Mouse (Mus musculus): ENCODE results near the gene Rnf38. TPM values are rescaled to one million over a fixed set of nuclear protein-coding genes. Genes with fewer than 3 reads are reported as not detected.
A peak's percentile ranks its signal among the peaks of the same experiment; 100 is the strongest.

Gene Rnf38
- total and polyA plus RNA-seq, 3 experiments = 20.0 to 95.1 (median 22.9) TPM

GRCm38 (mm10) chr4:44216797-44217442 lies 16.7 kb downstream of the Rnf38 start:
- no peaks in the 10 kb centered on the region for H3K27me3 ChIP-seq (ENCODE audit: insufficient read depth, low read length)
- ATAC-seq (ENCODE audit: extremely low read depth, insufficient number of reproducible peaks, low FRiP score, poor library complexity, severe bottlenecking) (no peak), DNase-seq (ENCODE audit: low spot score) (no peak)
- TF ChIP-seq POLR2AphosphoS5 (IDR thresholded peaks at IDR 0.05; ENCODE audit: insufficient replicate concordance, low read depth, low read length) = no peak
- TF ChIP-seq CTCF (IDR thresholded peaks at IDR 0.05; ENCODE audit: low read depth, low read length) = no peak
- no peak for TF ChIP-seq TAL1 (conservative IDR thresholded peaks at IDR 0.05; ENCODE audit: low read depth, low read length)
- TF ChIP-seq GATA1 (IDR thresholded peaks at IDR 0.05; ENCODE audit: borderline replicate concordance, low read length) = no peak
- TF ChIP-seq GATA2 (IDR thresholded peaks at IDR 0.05; ENCODE audit: borderline replicate concordance, low read depth, low read length) = no peak
- H3K9me3 ChIP-seq (replicated peaks) = no peaks in the 10 kb centered on the region
- H3K4me3 ChIP-seq (ENCODE audit: low read depth, low read length) = no peak overlapping the region
- no peaks in the 10 kb centered on the region for H3K4me1 ChIP-seq (ENCODE audit: insufficient read depth, low read depth, low read length)
- no peaks in the 10 kb centered on the region for H3K36me3 ChIP-seq (replicated peaks)

GRCm38 (mm10) chr4:44199968-44200367 lies 33.6 kb downstream of the Rnf38 start:
- Histone ChIP-seq H3K4me1 (ENCODE audit: insufficient read depth, low read depth, low read length) (no peaks in the 10 kb centered on the region), H3K9me3 (replicated peaks) (no peaks in the 10 kb centered on the region), H3K36me3 (replicated peaks) (no peaks in the 10 kb centered on the region), H3K27me3 (ENCODE audit: insufficient read depth, low read length) (peaks cover 6% of the 10 kb centered on the region; the same call in 1 of the 2 replicates), H3K4me3 (ENCODE audit: low read depth, low read length) (no peak overlapping the region)
- TF ChIP-seq GATA2 (IDR thresholded peaks at IDR 0.05; ENCODE audit: borderline replicate concordance, low read depth, low read length) (no peak), TAL1 (conservative IDR thresholded peaks at IDR 0.05; ENCODE audit: low read depth, low read length) (no peak), GATA1 (IDR thresholded peaks at IDR 0.05; ENCODE audit: borderline replicate concordance, low read length) (no peak), CTCF (IDR thresholded peaks at IDR 0.05; ENCODE audit: low read depth, low read length) (no peak), POLR2AphosphoS5 (IDR thresholded peaks at IDR 0.05; ENCODE audit: insufficient replicate concordance, low read depth, low read length) (no peak)
- ATAC-seq (ENCODE audit: extremely low read depth, insufficient number of reproducible peaks, low FRiP score, poor library complexity, severe bottlenecking) = no peak
- DNase-seq (ENCODE audit: low spot score) = no peak

GRCm38 (mm10) chr4:44187431-44187830 lies 46.2 kb downstream of the Rnf38 start:
- DNase-seq (ENCODE audit: low spot score) = no peak
- TF ChIP-seq POLR2AphosphoS5 (IDR thresholded peaks at IDR 0.05; ENCODE audit: insufficient replicate concordance, low read depth, low read length) (no peak), GATA2 (IDR thresholded peaks at IDR 0.05; ENCODE audit: borderline replicate concordance, low read depth, low read length) (no peak), CTCF (IDR thresholded peaks at IDR 0.05; ENCODE audit: low read depth, low read length) (no peak)
- Histone ChIP-seq H3K4me1 (ENCODE audit: insufficient read depth, low read depth, low read length) (no peaks in the 10 kb centered on the region), H3K27me3 (ENCODE audit: insufficient read depth, low read length) (peaks cover 6% of the 10 kb centered on the region; the same call in 1 of the 2 replicates), H3K36me3 (replicated peaks) (no peaks in the 10 kb centered on the region), H3K9me3 (replicated peaks) (no peaks in the 10 kb centered on the region), H3K4me3 (ENCODE audit: low read depth, low read length) (no peak overlapping the region)
- ATAC-seq (ENCODE audit: extremely low read depth, insufficient number of reproducible peaks, low FRiP score, poor library complexity, severe bottlenecking) = no peak

GRCm38 (mm10) chr4:44183862-44184261 lies 49.7 kb downstream of the Rnf38 start:
- TF ChIP-seq POLR2AphosphoS5 (IDR thresholded peaks at IDR 0.05; ENCODE audit: insufficient replicate concordance, low read depth, low read length) = no peak
- no peak for TF ChIP-seq GATA1 (IDR thresholded peaks at IDR 0.05; ENCODE audit: borderline replicate concordance, low read length)
- TF ChIP-seq CTCF (IDR thresholded peaks at IDR 0.05; ENCODE audit: low read depth, low read length) = no peak
- TF ChIP-seq TAL1 (conservative IDR thresholded peaks at IDR 0.05; ENCODE audit: low read depth, low read length) = no peak
- TF ChIP-seq GATA2 (IDR thresholded peaks at IDR 0.05; ENCODE audit: borderline replicate concordance, low read depth, low read length) = no peak
- ATAC-seq (ENCODE audit: extremely low read depth, insufficient number of reproducible peaks, low FRiP score, poor library complexity, severe bottlenecking) (no peak), DNase-seq (ENCODE audit: low spot score) (no peak)
- peaks cover 10% of the 10 kb centered on the region for H3K27me3 ChIP-seq (ENCODE audit: insufficient read depth, low read length)
- no peaks in the 10 kb centered on the region for H3K4me1 ChIP-seq (ENCODE audit: insufficient read depth, low read depth, low read length)
- no peak overlapping the region for H3K4me3 ChIP-seq (ENCODE audit: low read depth, low read length)
- H3K9me3 ChIP-seq (replicated peaks) = no peaks in the 10 kb centered on the region
- H3K36me3 ChIP-seq (replicated peaks) = no peaks in the 10 kb centered on the region

- Histone ChIP-seq H3K4me3 (ENCODE audit: low read depth, low read length) (no peak overlapping the region), H3K36me3 (replicated peaks) (no peaks in the 10 kb centered on the region), H3K4me1 (ENCODE audit: insufficient read depth, low read depth, low read length) (no peaks in the 10 kb centered on the region), H3K27me3 (ENCODE audit: insufficient read depth, low read length) (peaks cover 11% of the 10 kb centered on the region), H3K9me3 (replicated peaks) (no peaks in the 10 kb centered on the region)
- TF ChIP-seq TAL1 (conservative IDR thresholded peaks at IDR 0.05; ENCODE audit: low read depth, low read length) (no peak), CTCF (IDR thresholded peaks at IDR 0.05; ENCODE audit: low read depth, low read length) (no peak), POLR2AphosphoS5 (IDR thresholded peaks at IDR 0.05; ENCODE audit: insufficient replicate concordance, low read depth, low read length) (no peak), GATA2 (IDR thresholded peaks at IDR 0.05; ENCODE audit: borderline replicate concordance, low read depth, low read length) (no peak), GATA1 (IDR thresholded peaks at IDR 0.05; ENCODE audit: borderline replicate concordance, low read length) (no peak)
- DNase-seq (ENCODE audit: low spot score) = no peak
- ATAC-seq (ENCODE audit: extremely low read depth, insufficient number of reproducible peaks, low FRiP score, poor library complexity, severe bottlenecking) = no peak
Measured at GRCm38 (mm10) chr4:44179748-44180147, 53.8 kb downstream of the Rnf38 start.

GRCm38 (mm10) chr4:44173177-44173576 lies 60.4 kb downstream of the Rnf38 start:
- TF ChIP-seq CTCF (IDR thresholded peaks at IDR 0.05; ENCODE audit: low read depth, low read length) (peak; percentile 35; the same call in 1 of the 2 replicates), POLR2AphosphoS5 (IDR thresholded peaks at IDR 0.05; ENCODE audit: insufficient replicate concordance, low read depth, low read length) (no peak), GATA2 (IDR thresholded peaks at IDR 0.05; ENCODE audit: borderline replicate concordance, low read depth, low read length) (no peak)
- peaks cover 18% of the 10 kb centered on the region for H3K4me1 ChIP-seq (ENCODE audit: insufficient read depth, low read depth, low read length)
- ATAC-seq (ENCODE audit: extremely low read depth, insufficient number of reproducible peaks, low FRiP score, poor library complexity, severe bottlenecking) (no peak; the same call in 1 of the 2 replicates), DNase-seq (ENCODE audit: low spot score) (peak; percentile 56)
- peaks cover 4% of the 10 kb centered on the region; the same call in 1 of the 2 replicates for H3K27me3 ChIP-seq (ENCODE audit: insufficient read depth, low read length)
- H3K36me3 ChIP-seq (replicated peaks) = no peaks in the 10 kb centered on the region
- H3K4me3 ChIP-seq (ENCODE audit: low read depth, low read length) = no peak overlapping the region
- H3K9me3 ChIP-seq (replicated peaks) = no peaks in the 10 kb centered on the region
